Mouse (Mus musculus): ENCODE results near the gene Dapp1. TPM values are rescaled to one million over a fixed set of nuclear protein-coding genes. Genes with fewer than 3 reads are reported as not detected.

Dapp1 gene
- polyA plus RNA-seq, 1 experiment = 8.8 TPM

DNA sequence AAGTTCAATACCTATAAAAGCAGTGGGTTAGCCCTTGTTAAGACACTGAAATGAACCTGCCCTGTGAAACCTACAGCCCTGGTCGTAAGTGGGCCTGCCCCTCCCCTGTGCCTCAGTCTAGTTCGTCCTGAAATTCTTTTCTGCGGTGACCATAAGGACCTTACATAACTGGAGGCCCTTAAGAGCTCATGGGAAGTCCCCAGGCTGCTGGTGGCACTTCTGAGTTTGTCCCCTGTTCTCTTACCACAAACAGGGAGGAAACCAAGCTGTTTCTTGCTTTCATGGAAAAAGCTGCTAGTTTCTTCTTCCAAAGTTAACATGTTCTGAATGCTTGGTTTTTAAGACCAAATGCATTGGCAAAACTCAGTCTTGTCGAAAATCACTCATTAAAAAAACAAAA lies 20.5 kb upstream of the Dapp1 start:
- Histone ChIP-seq H3K27me3 (ENCODE audit: control insufficient read depth, insufficient read depth, low read length) (no peaks in the 10 kb centered on the region), H3K27ac (ENCODE audit: insufficient read depth, low read depth, low read length) (no peak overlapping the region), H3K4me3 (ENCODE audit: low read depth, low read length) (no peak overlapping the region), H3K4me1 (ENCODE audit: control insufficient read depth, insufficient read depth, insufficient read length, low read length) (peaks cover 14% of the 10 kb centered on the region; the same call in 1 of the 2 replicates), H3K36me3 (ENCODE audit: control insufficient read depth, insufficient read depth, low read length) (no peaks in the 10 kb centered on the region)
- TF ChIP-seq POLR2A (IDR thresholded peaks at IDR 0.05; ENCODE audit: low read depth, low read length) (no peak), CTCF (IDR thresholded peaks at IDR 0.05; ENCODE audit: extremely low read depth, insufficient read length, insufficient replicate concordance, low read depth, low read length) (no peak)
- 69% methylated on average over 4 of the region's 4 CpGs for WGBS

DNA sequence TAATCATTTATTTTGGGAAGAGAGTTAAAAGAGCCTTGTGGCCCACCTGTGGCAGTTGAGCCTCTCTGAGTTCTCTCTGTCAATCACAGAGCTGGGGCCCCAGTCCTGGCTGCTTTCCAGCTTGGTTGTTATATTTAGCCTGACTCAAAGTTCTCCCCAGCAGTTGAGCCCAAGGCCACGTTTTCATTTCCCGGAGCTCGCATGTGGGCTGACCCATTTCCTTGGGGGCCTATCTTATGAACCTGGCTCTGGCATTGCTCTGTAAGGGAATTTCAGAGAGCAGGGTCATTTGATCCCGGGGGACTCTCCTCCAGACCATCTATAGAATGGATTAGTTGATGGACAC lies 19.4 kb upstream of the Dapp1 start:
- WGBS = 13% methylated on average over 4 of the region's 4 CpGs
- no peak overlapping the region for H3K27ac ChIP-seq (ENCODE audit: insufficient read depth, low read depth, low read length)

DNA sequence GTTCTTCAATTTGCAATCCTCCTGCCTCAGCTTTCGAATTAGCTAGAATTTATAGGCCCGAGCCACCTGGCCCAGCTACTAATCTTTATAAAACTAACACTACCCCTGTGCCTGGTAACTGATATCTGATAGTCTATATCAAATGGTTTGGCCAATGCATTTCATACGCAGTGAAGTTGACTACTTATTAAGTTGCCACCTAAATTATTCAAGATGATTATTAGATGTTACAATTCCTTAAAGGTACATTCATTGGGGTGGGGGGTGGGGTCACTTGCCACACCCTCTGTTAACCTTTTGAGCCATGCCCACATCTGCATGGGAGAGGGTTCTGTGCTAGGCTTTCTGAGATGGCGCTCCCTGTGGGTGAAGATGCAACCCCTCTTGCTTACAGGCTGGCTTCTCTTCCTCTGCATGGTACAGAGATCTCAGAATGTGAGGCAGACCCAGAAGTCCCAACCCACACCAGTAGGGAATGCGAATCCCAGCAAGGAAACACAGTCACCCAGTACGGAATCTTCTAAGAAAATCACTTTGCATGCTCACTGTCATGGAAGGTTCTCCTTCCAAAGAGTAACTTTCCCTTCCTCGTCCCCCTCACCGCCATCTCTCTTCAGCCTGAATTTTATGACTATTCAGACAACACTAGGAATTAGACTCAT lies 18.8 kb upstream of the Dapp1 start:
- no peak overlapping the region for H3K4me3 ChIP-seq (ENCODE audit: low read depth, low read length)
- 67% methylated on average over 8 of the region's 8 CpGs for WGBS
- H3K36me3 ChIP-seq (ENCODE audit: control insufficient read depth, insufficient read depth, low read length) = no peaks in the 10 kb centered on the region
- H3K27ac ChIP-seq (ENCODE audit: insufficient read depth, low read depth, low read length) = no peak overlapping the region
- H3K4me1 ChIP-seq (ENCODE audit: control insufficient read depth, insufficient read depth, insufficient read length, low read length) = peaks cover 14% of the 10 kb centered on the region; the same call in 1 of the 2 replicates
- no peaks in the 10 kb centered on the region for H3K27me3 ChIP-seq (ENCODE audit: control insufficient read depth, insufficient read depth, low read length)
- TF ChIP-seq CTCF (IDR thresholded peaks at IDR 0.05; ENCODE audit: extremely low read depth, insufficient read length, insufficient replicate concordance, low read depth, low read length) (no peak), POLR2A (IDR thresholded peaks at IDR 0.05; ENCODE audit: low read depth, low read length) (no peak)

More for the DNA sequence above, 19.4 kb upstream of the Dapp1 start:
- TF ChIP-seq POLR2A (IDR thresholded peaks at IDR 0.05; ENCODE audit: low read depth, low read length) (no peak), CTCF (IDR thresholded peaks at IDR 0.05; ENCODE audit: extremely low read depth, insufficient read length, insufficient replicate concordance, low read depth, low read length) (no peak)
- H3K36me3 ChIP-seq (ENCODE audit: control insufficient read depth, insufficient read depth, low read length) = no peaks in the 10 kb centered on the region
- no peak overlapping the region for H3K4me3 ChIP-seq (ENCODE audit: low read depth, low read length)
- no peaks in the 10 kb centered on the region for H3K27me3 ChIP-seq (ENCODE audit: control insufficient read depth, insufficient read depth, low read length)
- H3K4me1 ChIP-seq (ENCODE audit: control insufficient read depth, insufficient read depth, insufficient read length, low read length) = peaks cover 14% of the 10 kb centered on the region; the same call in 1 of the 2 replicates

DNA sequence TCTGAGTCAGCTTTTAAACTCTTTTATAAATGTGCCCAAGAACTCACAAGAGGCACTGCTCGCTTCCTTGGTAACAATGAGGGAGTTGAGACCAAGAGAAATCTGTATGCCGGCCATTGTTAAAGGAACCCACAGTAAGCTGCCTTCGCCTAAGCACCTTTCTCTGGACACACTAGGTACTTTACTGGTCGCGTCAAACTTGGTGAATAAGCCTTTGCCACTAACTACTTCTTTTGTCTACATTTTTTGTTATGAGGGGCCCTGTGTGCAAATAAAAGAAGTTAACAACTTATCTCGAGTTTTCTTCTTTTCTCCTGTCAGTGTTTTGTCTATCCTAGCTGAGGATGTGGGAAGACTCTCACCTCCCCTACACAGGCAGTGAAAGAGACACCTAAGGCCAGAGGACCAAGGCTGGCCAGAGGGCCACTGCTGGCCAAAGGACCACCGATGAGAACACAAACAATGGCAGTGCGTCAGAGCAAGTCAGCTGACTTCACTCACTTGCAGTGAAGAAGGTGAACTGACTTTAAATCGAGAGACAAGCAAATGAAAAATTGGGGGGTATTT lies 18.0 kb upstream of the Dapp1 start:
- Histone ChIP-seq H3K27me3 (ENCODE audit: control insufficient read depth, insufficient read depth, low read length) (no peaks in the 10 kb centered on the region), H3K4me1 (ENCODE audit: control insufficient read depth, insufficient read depth, insufficient read length, low read length) (peaks cover 14% of the 10 kb centered on the region; the same call in 1 of the 2 replicates), H3K27ac (ENCODE audit: insufficient read depth, low read depth, low read length) (no peak overlapping the region), H3K36me3 (ENCODE audit: control insufficient read depth, insufficient read depth, low read length) (no peaks in the 10 kb centered on the region), H3K4me3 (ENCODE audit: low read depth, low read length) (no peak overlapping the region)
- TF ChIP-seq CTCF (IDR thresholded peaks at IDR 0.05; ENCODE audit: extremely low read depth, insufficient read length, insufficient replicate concordance, low read depth, low read length) (no peak), POLR2A (IDR thresholded peaks at IDR 0.05; ENCODE audit: low read depth, low read length) (no peak)
- WGBS = 62% methylated on average over 9 of the region's 9 CpGs

DNA sequence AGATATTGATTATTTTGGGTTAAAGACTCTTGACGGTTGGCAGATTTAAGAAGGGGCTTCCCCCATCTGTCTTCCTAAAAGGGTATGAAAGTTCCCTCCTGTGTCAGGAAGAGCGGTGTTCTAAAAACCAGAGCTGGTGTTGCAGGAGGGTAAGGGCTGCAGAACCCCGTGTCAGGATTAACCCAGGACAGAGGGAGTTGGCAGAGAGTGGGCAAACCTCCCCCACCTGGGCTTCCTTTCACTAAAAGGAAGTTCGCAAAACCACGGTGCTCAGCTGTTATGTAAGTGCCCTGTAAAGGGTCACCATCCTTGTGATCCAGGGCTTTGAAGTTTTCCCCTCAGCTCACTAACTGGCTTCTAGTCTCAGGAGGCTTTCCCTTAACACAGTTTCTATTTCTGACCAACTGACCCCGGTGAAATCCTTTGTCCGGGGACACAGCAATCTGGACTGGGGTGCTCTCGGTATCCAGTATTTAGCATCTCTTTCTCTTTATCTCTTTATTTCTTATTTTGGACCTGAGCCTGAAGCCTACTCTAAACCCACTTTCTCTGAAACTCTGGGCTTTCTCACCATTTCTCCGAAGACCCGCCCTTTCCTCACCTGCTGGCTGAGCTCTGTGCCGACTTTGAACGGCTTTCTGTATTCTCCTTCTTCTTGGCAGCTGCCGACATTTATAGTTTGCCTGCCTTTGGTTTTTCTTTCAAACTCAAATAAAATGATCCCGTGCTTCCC lies 17.3 kb upstream of the Dapp1 start:
- Histone ChIP-seq H3K4me3 (ENCODE audit: low read depth, low read length) (no peak overlapping the region), H3K36me3 (ENCODE audit: control insufficient read depth, insufficient read depth, low read length) (no peaks in the 10 kb centered on the region), H3K4me1 (ENCODE audit: control insufficient read depth, insufficient read depth, insufficient read length, low read length) (peaks cover 14% of the 10 kb centered on the region; the same call in 1 of the 2 replicates), H3K27me3 (ENCODE audit: control insufficient read depth, insufficient read depth, low read length) (no peaks in the 10 kb centered on the region), H3K27ac (ENCODE audit: insufficient read depth, low read depth, low read length) (no peak overlapping the region)
- no peak for TF ChIP-seq POLR2A (IDR thresholded peaks at IDR 0.05; ENCODE audit: low read depth, low read length)
- no peak for TF ChIP-seq CTCF (IDR thresholded peaks at IDR 0.05; ENCODE audit: extremely low read depth, insufficient read length, insufficient replicate concordance, low read depth, low read length)
- WGBS = 35% methylated on average over 14 of the region's 14 CpGs

DNA sequence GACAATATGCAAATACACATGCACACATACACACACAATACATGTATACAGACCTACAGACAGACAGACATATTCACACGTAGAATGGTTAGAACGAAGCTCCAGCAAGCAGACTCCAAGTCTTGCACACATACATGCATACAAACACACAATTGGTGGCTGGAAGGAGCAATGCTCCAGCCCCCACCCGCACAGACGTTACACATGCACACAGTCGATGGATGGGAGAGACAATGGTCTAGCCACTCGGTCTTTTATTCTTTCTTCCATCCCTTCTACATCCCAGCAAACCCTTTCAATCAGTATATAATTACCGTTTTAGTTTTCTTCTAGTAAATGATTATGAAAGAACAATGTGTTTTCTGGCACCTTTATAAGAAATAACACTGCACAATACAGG lies 14.1 kb upstream of the Dapp1 start:
- WGBS = 87% methylated on average over 7 of the region's 7 CpGs
- no peaks in the 10 kb centered on the region for H3K36me3 ChIP-seq (ENCODE audit: control insufficient read depth, insufficient read depth, low read length)
- H3K27ac ChIP-seq (ENCODE audit: insufficient read depth, low read depth, low read length) = no peak overlapping the region
- H3K27me3 ChIP-seq (ENCODE audit: control insufficient read depth, insufficient read depth, low read length) = no peaks in the 10 kb centered on the region
- H3K4me3 ChIP-seq (ENCODE audit: low read depth, low read length) = no peak overlapping the region
- peaks cover 7% of the 10 kb centered on the region; the same call in 1 of the 2 replicates for H3K4me1 ChIP-seq (ENCODE audit: control insufficient read depth, insufficient read depth, insufficient read length, low read length)
- TF ChIP-seq POLR2A (IDR thresholded peaks at IDR 0.05; ENCODE audit: low read depth, low read length) (no peak), CTCF (IDR thresholded peaks at IDR 0.05; ENCODE audit: extremely low read depth, insufficient read length, insufficient replicate concordance, low read depth, low read length) (no peak)

DNA sequence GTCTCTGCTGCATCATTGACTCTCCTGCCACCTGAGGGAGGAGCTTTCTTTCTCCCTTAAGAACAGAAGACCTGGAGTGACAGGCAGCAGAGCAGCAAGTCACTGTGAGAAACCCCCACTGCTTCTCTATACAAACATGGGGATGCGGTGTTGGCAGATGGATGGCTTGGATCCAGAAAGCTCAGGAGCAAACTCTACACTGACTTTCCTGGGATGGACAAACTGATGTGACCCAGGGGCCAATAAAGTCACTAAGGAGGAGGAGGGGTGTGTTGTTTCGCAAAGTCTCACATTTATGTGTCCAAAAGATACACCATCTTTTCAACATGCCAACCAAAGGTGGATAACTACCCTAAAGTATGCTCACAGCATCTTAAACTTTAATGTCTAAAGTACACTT lies 12.9 kb upstream of the Dapp1 start:
- Histone ChIP-seq H3K27me3 (ENCODE audit: control insufficient read depth, insufficient read depth, low read length) (no peaks in the 10 kb centered on the region), H3K36me3 (ENCODE audit: control insufficient read depth, insufficient read depth, low read length) (no peaks in the 10 kb centered on the region), H3K4me1 (ENCODE audit: control insufficient read depth, insufficient read depth, insufficient read length, low read length) (peaks cover 3% of the 10 kb centered on the region; the same call in 1 of the 2 replicates), H3K27ac (ENCODE audit: insufficient read depth, low read depth, low read length) (no peak overlapping the region), H3K4me3 (ENCODE audit: low read depth, low read length) (no peak overlapping the region)
- no peak for TF ChIP-seq POLR2A (IDR thresholded peaks at IDR 0.05; ENCODE audit: low read depth, low read length)
- TF ChIP-seq CTCF (IDR thresholded peaks at IDR 0.05; ENCODE audit: extremely low read depth, insufficient read length, insufficient replicate concordance, low read depth, low read length) = no peak
- WGBS = 88% methylated on average over 2 of the region's 2 CpGs
